Mouse (Mus musculus): ENCODE measurements around the gene H2-Ob.

- TF ChIP-seq CTCF (conservative IDR thresholded peaks at IDR 0.05; ENCODE audit: insufficient read depth, insufficient read length, low read depth, low read length) (no peak), POLR2A (IDR thresholded peaks at IDR 0.05; ENCODE audit: low read depth, low read length) (no peak)
Observed at GRCm38 (mm10) chr17:34299356-34299755, 60.7 kb downstream of the H2-Ob start.

Data from kidney, adult 2 months (tissue).